ENCODE assay signal across 8 mouse cellular contexts in the genomic region with DNA sequence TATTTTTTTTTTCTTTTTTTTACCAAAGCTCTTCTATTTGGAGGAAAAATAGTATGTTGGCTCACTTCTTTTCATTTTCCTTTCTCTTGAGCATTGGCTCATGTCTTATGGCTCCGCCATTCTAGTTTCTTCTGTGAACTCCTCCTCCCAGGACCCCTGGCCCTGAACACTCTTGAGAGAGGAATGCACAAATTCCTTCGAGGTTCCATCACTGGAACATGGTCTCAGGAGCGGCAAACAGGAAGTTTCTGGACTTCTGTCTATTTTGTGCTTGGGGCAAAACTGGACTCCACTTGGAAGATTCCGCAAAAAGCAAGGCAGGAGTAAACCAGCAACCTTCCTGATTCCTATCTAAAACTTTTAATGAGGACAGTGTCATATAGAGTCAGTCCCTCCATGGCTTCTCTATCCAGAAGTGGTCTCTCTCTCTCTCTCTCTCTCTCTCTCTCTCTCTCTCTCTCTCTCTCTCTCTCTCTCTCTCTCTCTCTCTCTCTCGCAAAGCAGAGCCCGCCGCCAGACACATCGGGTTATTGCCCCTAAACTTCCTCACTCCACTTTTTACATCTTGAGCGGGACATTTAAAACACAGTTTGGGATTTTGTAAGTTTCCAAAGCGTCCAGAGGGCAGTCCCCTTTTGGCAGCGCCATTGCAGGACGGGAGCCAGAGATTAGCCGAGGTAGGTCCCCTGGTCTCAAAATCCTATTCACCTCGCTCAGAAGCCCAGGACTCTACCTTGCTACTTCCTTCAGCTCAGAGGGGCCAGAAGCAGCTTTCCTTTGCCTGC. TPM values are rescaled to one million over a fixed set of nuclear protein-coding genes. Genes with fewer than 3 reads are reported as not detected.
A peak's percentile ranks its signal among the peaks of the same experiment; 100 is the strongest.
DNase-seq lines count a peak whose midpoint lies in the region; ATAC-seq and TF ChIP-seq lines count a peak whose summit lies in the region.

Gene Ube2e3, plus strand, starts transcription at position 399 of the 785 bp plus-strand sequence.

- H3K9ac ChIP-seq in liver, postnatal 0 days (replicated peaks): peak within 1 kb of the TSS; percentile 100
- H3K9ac ChIP-seq in stomach, embryonic 16.5 days (ENCODE audit: low read length): peak within 1 kb of the TSS; percentile 98

- H3K27ac ChIP-seq in liver, postnatal 0 days (ENCODE audit: low read depth): peak within 1 kb of the TSS; percentile 98
- H3K27ac ChIP-seq in stomach, embryonic 16.5 days (ENCODE audit: low read length): peak within 1 kb of the TSS; percentile 97

- WGBS in lung, adult 2 months: 8% methylated on average over 14 of the region's 14 CpGs
- 16% methylated on average over 14 of the region's 14 CpGs for WGBS in liver, postnatal 0 days (ENCODE audit: insufficient replicate concordance)
- 10% methylated on average over 14 of the region's 14 CpGs for WGBS in stomach, embryonic 16.5 days

- H3K36me3 ChIP-seq in liver, postnatal 0 days (replicated peaks; ENCODE audit: insufficient read depth, low read length): 0 out of 2 replicates have a peak, but pooled peaks cover 3% of the 10 kb centered on the region
- no peaks in the 10 kb centered on the region for H3K36me3 ChIP-seq in stomach, embryonic 16.5 days (ENCODE audit: control insufficient read depth, insufficient read depth, low read length)

- ATAC-seq in liver, postnatal 0 days: no peak
- no peak for ATAC-seq in stomach, embryonic 16.5 days (ENCODE audit: insufficient read depth, low FRiP score)

- no peaks in the 10 kb centered on the region for H3K27me3 ChIP-seq in liver, postnatal 0 days (ENCODE audit: insufficient read depth, low read length)
- no peaks in the 10 kb centered on the region for H3K27me3 ChIP-seq in stomach, embryonic 16.5 days (ENCODE audit: control insufficient read depth, insufficient read depth, low read length)

- peak within 1 kb of the TSS; percentile 94 for H3K4me2 ChIP-seq in liver, postnatal 0 days (ENCODE audit: low read depth, low read length)
- H3K4me2 ChIP-seq in stomach, embryonic 16.5 days (ENCODE audit: low read depth, low read length): peak within 1 kb of the TSS; percentile 81

- peak within 1 kb of the TSS; percentile 94 for H3K4me3 ChIP-seq in lung, adult 2 months (replicated peaks; ENCODE audit: extremely low read depth, low read depth, low read length)
- H3K4me3 ChIP-seq in liver, postnatal 0 days (ENCODE audit: low read depth, low read length): peak within 1 kb of the TSS; percentile 95
- peak within 1 kb of the TSS; percentile 81 for H3K4me3 ChIP-seq in stomach, embryonic 16.5 days (replicated peaks; ENCODE audit: low read length)

- peaks cover 14% of the 10 kb centered on the region for H3K4me1 ChIP-seq in lung, adult 2 months (ENCODE audit: control insufficient read depth, insufficient read depth, low read length)
- peaks cover 20% of the 10 kb centered on the region for H3K4me1 ChIP-seq in liver, postnatal 0 days (ENCODE audit: insufficient read depth)
- peaks cover 16% of the 10 kb centered on the region for H3K4me1 ChIP-seq in stomach, embryonic 16.5 days (ENCODE audit: control insufficient read depth, insufficient read depth, low read length)

- TF ChIP-seq CTCF in lung, adult 2 months (IDR thresholded peaks at IDR 0.05; ENCODE audit: insufficient read depth, low read length): no peak
- no peak for TF ChIP-seq CTCF in brain, embryonic 14.5 days (IDR thresholded peaks at IDR 0.05; ENCODE audit: borderline replicate concordance, extremely low read depth, insufficient read depth, insufficient read length)
- TF ChIP-seq CTCF in liver, postnatal 0 days (IDR thresholded peaks at IDR 0.05; ENCODE audit: low read depth): no peak

- TF ChIP-seq POLR2A in lung, adult 2 months (IDR thresholded peaks at IDR 0.05; ENCODE audit: borderline replicate concordance, extremely low read depth, low read depth, low read length): no peak
- no peak for TF ChIP-seq POLR2A in brain, embryonic 14.5 days (IDR thresholded peaks at IDR 0.05; ENCODE audit: borderline replicate concordance, extremely low read depth, insufficient read depth, insufficient read length, poor library complexity, severe bottlenecking)

- DNase-seq in lung, adult 2 months: no peak
- no peak for DNase-seq in lung, postnatal 14 days
- DNase-seq in brain, embryonic 14.5 days (ENCODE audit: low read depth): peak; percentile 37
- DNase-seq in gastrocnemius, postnatal 25 days: no peak
- DNase-seq in induced T-regulatory cell, adult 2 months (ENCODE audit: low read depth): peak; percentile 34
- no peak for DNase-seq in liver, postnatal 0 days
- no peak for DNase-seq in urinary bladder, postnatal 10 days (ENCODE audit: low spot score)

- no peaks in the 10 kb centered on the region for H3K9me3 ChIP-seq in liver, postnatal 0 days (ENCODE audit: low read length)
- H3K9me3 ChIP-seq in stomach, embryonic 16.5 days (replicated peaks; ENCODE audit: control insufficient read depth, low read length): no peaks in the 10 kb centered on the region

- no peak for TF ChIP-seq EP300 in liver, postnatal 0 days (IDR thresholded peaks at IDR 0.05; ENCODE audit: low read depth)

RNA-seq across cellular contexts. Expression of gene Ube2e3, which starts in this region (rescaled TPM):
- polyA plus RNA-seq in lung, adult 2 months (2012; rRNA removed): 24.1 and 33.8 TPM in 2 replicates
- polyA plus RNA-seq in brain, embryonic 14.5 days (2012; rRNA removed): 161 and 171 TPM in 2 replicates
- total RNA-seq in gastrocnemius, postnatal 25 days (2021): 10 to 100 TPM; 19.8 to 21.5 TPM
- 46.8 and 49.6 TPM in 2 replicates for polyA plus RNA-seq in liver, postnatal 0 days (2015; fragmentation: Nextera tagmentation; extraction: Ambion mirVana)
- 88.7 and 103 TPM in 2 replicates for polyA plus RNA-seq in stomach, embryonic 16.5 days (2015; fragmentation: Nextera tagmentation; extraction: Ambion mirVana)

Comparison
In these comparisons a context has a peak if more than half of its experiments do, and no peak if none do; other contexts are left out.
1. DNase-seq: peak in brain, embryonic 14.5 days (single experiment) and induced T-regulatory cell, adult 2 months (single experiment); none in lung, adult 2 months (single experiment), lung, postnatal 14 days (single experiment), gastrocnemius, postnatal 25 days (single experiment), liver, postnatal 0 days (single experiment) and urinary bladder, postnatal 10 days (single experiment).
2. Peak in every context shown above with its lines, with median percentiles within 50 percentile points of each other: H3K4me3 ChIP-seq.